Mouse (Mus musculus) A20 (cell line): ENCODE data around the gene Kif6.

Experiments
- DNase-seq: peaks from one replicate; pipeline ENCODE4 v3.0.0-alpha.2; 2011; ENCODE audit warnings: low read depth, low spot score

Gene Kif6

GRCm38 (mm10) chr17:49737217-49737774 lies 122.4 kb downstream of the Kif6 start:
- no peak for DNase-seq

- DNase-seq = no peak
Observed at GRCm38 (mm10) chr17:49738351-49738750, 123.4 kb downstream of the Kif6 start.

GRCm38 (mm10) chr17:49739896-49740679 lies 125.2 kb downstream of the Kif6 start:
- DNase-seq = no peak

DNA sequence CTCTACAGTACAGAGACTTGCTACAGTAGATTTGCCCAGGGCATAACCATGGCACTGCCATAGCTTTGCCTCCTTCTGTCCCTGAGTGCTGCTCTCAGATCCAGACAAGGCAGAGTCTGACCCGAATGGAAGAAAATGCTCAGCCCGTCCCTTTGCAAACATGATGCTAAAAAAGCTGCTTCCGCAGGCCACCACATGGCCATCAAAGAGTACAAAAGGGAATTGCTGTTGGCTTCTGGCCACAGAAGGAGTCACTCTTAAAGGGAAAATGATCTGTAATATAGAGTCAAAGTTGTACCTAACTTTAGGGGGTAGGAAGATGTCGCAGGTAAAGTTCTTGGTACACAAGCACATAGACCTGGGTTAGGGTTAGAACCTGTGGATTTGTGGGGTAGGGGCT lies 126.2 kb downstream of the Kif6 start:
- no peak for DNase-seq

- DNase-seq = no peak
Observed at GRCm38 (mm10) chr17:49741927-49742326, 127.0 kb downstream of the Kif6 start.

GRCm38 (mm10) chr17:49743580-49744463 lies 128.9 kb downstream of the Kif6 start:
- no peak for DNase-seq

DNA sequence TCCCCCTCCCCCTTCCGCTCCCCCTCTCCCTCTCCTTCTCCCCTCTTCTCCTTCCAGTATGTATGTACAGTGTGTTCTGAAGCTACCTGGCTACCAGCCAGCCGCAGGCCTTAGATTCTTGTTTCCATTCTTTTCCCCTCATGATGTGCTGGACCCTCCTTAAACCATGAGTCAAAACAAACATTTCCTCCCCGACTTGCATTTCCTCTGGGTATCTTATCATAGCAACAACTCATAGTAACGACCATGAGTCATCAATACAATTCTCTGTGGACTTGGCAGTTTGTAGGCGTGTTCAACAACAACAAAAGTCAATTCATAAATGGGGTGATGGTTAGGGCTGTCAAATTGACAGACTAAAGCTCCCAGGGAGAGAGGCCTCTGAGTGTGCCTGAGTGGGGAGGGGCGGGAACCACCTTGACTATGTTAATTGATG lies 136.0 kb downstream of the Kif6 start:
- DNase-seq = no peak

GRCm38 (mm10) chr17:49753874-49754273 lies 138.9 kb downstream of the Kif6 start:
- no peak for DNase-seq

- no peak for DNase-seq
Observed at GRCm38 (mm10) chr17:49756862-49757261, 141.9 kb downstream of the Kif6 start.

GRCm38 (mm10) chr17:49759047-49759446 lies 144.1 kb downstream of the Kif6 start:
- no peak for DNase-seq

DNA sequence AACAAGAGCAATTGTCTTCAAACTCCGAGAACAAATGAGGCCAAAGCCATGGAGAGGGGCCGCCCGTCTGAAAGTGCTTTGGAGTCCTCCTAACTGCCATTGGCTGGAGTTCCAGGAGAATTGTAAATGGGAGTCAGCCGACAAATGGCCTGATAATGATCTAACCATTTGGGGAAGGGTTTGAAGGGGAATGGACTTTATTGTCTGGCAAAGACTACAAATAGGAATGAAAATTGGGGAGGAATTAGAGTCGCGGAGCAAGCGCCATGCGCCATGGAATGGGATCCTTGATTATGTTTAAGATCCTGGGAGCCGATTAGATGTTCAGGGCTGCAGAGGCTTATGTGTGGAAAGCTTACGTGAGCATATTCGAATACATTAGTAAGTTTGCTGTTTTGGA lies 146.3 kb downstream of the Kif6 start:
- DNase-seq = no peak

DNA sequence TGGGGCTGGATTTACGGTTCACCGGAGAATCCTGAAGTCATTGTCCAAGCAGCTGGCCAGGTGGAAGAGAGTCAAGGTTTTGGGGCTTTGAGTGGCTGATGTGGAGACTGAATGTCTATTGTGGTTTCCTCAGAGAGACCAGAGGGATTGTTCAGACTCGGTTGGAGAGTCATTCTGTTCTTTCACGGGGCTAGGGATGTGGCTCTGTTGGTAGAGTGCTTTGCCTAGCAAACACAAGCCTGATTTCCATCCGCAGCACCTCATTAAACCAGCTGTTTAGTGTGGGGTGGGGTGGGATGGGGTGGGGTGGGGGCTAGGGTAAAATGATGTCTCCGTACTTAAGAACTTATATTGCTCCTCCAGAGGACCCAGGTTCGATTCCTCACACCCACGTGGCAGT lies 146.9 kb downstream of the Kif6 start:
- no peak for DNase-seq

- no peak for DNase-seq
Observed at GRCm38 (mm10) chr17:49764963-49765362, 150.0 kb downstream of the Kif6 start.

GRCm38 (mm10) chr17:49767717-49768370 lies 152.9 kb downstream of the Kif6 start:
- no peak for DNase-seq

GRCm38 (mm10) chr17:49771703-49772315 lies 156.9 kb downstream of the Kif6 start:
- no peak for DNase-seq

GRCm38 (mm10) chr17:49777115-49777839 lies 162.3 kb downstream of the Kif6 start:
- peak; percentile 39 for DNase-seq

DNA sequence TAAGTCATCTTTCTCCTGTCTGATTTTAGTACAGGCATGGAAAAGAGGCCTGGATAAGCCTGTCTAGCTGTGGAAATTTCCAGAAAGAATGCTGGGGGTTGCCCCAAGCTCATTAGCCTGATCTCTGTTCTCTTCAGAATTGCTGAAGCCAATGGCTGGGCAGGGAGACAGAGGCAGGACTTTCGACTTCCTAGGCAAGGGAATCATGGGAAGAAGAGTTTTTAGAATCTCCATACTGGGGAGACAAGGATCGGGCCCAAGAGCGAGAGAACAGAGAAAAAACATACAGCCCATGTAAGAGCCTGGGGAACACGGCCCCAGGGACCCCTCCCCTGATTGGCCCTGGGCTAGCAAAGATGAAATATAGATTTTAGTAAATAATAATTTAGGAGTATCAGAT lies 164.1 kb downstream of the Kif6 start:
- DNase-seq = no peak

DNA sequence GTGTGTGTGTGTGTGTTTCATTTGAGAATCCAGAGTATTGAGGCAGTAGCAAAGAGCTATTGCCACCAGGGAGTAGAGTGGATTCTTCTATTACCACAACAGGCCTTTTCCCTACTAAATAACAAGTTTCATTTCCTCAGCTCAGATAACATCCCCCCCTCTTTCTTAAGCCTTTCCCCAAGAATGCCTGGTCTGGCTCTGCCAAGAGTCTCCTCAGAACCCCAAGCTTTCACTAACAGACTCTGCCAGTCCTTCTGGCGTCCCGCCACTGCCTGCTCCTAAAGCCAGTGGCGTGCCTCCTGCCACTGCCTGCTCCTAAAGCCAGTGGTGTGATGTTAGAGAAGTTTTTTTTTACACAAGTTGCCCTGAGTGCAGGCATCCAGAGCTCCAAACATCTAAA lies 164.6 kb downstream of the Kif6 start:
- no peak for DNase-seq

GRCm38 (mm10) chr17:49785851-49786250 lies 170.9 kb downstream of the Kif6 start:
- no peak for DNase-seq

- DNase-seq = no peak
Observed at GRCm38 (mm10) chr17:49787351-49787750, 172.4 kb downstream of the Kif6 start.
